Mouse (Mus musculus) left cerebral cortex, adult 2 months (tissue): ENCODE measurements at regions not wholly inside any gene's neighbourhood (a gene's known extent, or its start where the extent isn't known, plus 50 kb on each side); places are given as distances from the start of the nearest gene placed in this dataset.

ENCODE experiments used
- DNase-seq, 2 experiments: peaks; one replicate each; pipeline ENCODE4 v3.0.0; 2021 to 2022; ENCODE audit warnings: low spot score in 2 of 2, mixed read lengths in 1 of 2; ENCODE audit errors: extremely low spot score in 1 of 2
- H3K27ac ChIP-seq: fragments of 200-600 bp; 2 replicates; pipeline ENCODE4 v1.8.1; 2022
- H3K4me3 ChIP-seq: fragments of 200-600 bp; 2 replicates; pipeline ENCODE4 v1.8.1; 2022
- CTCF ChIP-seq: fragments of 200-600 bp; IDR thresholded peaks from 2 replicates; pipeline ENCODE4 v1.8.1; 2022; ENCODE audit warnings: antibody characterized with exemption, mild to moderate bottlenecking, moderate library complexity
- intact Hi-C: fragments of 180-260 bp; cut with DNase I; formaldehyde crosslinking; loops from one replicate; pipeline ENCODE4 v1.15.1; 2025

GRCm38 (mm10) chr1:27642118-27642517, 954.9 kb upstream of the 4931408C20Rik start:
- H3K4me3 ChIP-seq, result no peak overlapping the region
- intact Hi-C loops, result no loop called here
- H3K27ac ChIP-seq, result no peak overlapping the region
- TF ChIP-seq CTCF, result no peak
- no peak for DNase-seq

GRCm38 (mm10) chr1:27629101-27629500, 941.8 kb upstream of the 4931408C20Rik start:
- H3K27ac ChIP-seq, result peak overlapping the region; percentile 76
- no peak for TF ChIP-seq CTCF
- no peak for DNase-seq
- H3K4me3 ChIP-seq, result no peak overlapping the region
- intact Hi-C loops, result no loop called here

GRCm38 (mm10) chr1:27616250-27616649, 929.0 kb upstream of the 4931408C20Rik start:
- Histone ChIP-seq H3K4me3 (no peak overlapping the region), H3K27ac (no peak overlapping the region)
- intact Hi-C loops, result no loop called here
- TF ChIP-seq CTCF, result no peak
- DNase-seq, result no peak

GRCm38 (mm10) chr1:27608606-27609005, 921.3 kb upstream of the 4931408C20Rik start:
- intact Hi-C loops, result no loop called here
- no peak for TF ChIP-seq CTCF
- DNase-seq, result peak in 1 of 2 experiments; percentile 20
- H3K4me3 ChIP-seq, result peak overlapping the region; percentile 11; the same call in 1 of the 2 replicates
- H3K27ac ChIP-seq, result peak overlapping the region; percentile 67

- TF ChIP-seq CTCF, result no peak
- no peak overlapping the region for H3K27ac ChIP-seq
- no peak overlapping the region for H3K4me3 ChIP-seq
- intact Hi-C loops, result no loop called here
- no peak for DNase-seq
Measured at GRCm38 (mm10) chr1:27578776-27579175, 891.5 kb upstream of the 4931408C20Rik start.

- no peak overlapping the region for H3K4me3 ChIP-seq
- TF ChIP-seq CTCF, result no peak
- H3K27ac ChIP-seq, result no peak overlapping the region
- intact Hi-C loops, result no loop called here
- no peak for DNase-seq
Measured at GRCm38 (mm10) chr1:27559426-27559825, 872.2 kb upstream of the 4931408C20Rik start.

- intact Hi-C loops, result no loop called here
- H3K4me3 ChIP-seq, result no peak overlapping the region
- TF ChIP-seq CTCF, result no peak
- H3K27ac ChIP-seq, result no peak overlapping the region
- no peak for DNase-seq
Measured at GRCm38 (mm10) chr1:27510787-27511395, 823.6 kb upstream of the 4931408C20Rik start.

- H3K27ac ChIP-seq, result 0 out of 2 replicates have a peak overlapping the region, but pooled peaks have one; percentile 16
- intact Hi-C loops, result no loop called here
- no peak for DNase-seq
- H3K4me3 ChIP-seq, result no peak overlapping the region
- no peak for TF ChIP-seq CTCF
Measured at GRCm38 (mm10) chr1:27503807-27504206, 816.5 kb upstream of the 4931408C20Rik start.

- H3K4me3 ChIP-seq, result no peak overlapping the region
- peak overlapping the region; percentile 53; the same call in 1 of the 2 replicates for H3K27ac ChIP-seq
- intact Hi-C loops, result no loop called here
- no peak for TF ChIP-seq CTCF
- DNase-seq, result no peak
Measured at GRCm38 (mm10) chr1:27478991-27479390, 791.7 kb upstream of the 4931408C20Rik start.

GRCm38 (mm10) chr1:27446069-27446468, 758.8 kb upstream of the 4931408C20Rik start:
- H3K4me3 ChIP-seq, result no peak overlapping the region
- no peak for TF ChIP-seq CTCF
- intact Hi-C loops, result no loop called here
- no peak overlapping the region for H3K27ac ChIP-seq
- DNase-seq, result no peak
